Mouse (Mus musculus): Measurements from ENCODE around the gene Stra6.

Gene Stra6

GRCm38 (mm10) chr9:58095977-58096376, 32.4 kb downstream of the Stra6 start:
- no peak for DNase-seq (ENCODE audit: low spot score)

GRCm38 (mm10) chr9:58096629-58097301, 33.2 kb downstream of the Stra6 start:
- no peak for DNase-seq (ENCODE audit: low spot score)

- no peak for DNase-seq (ENCODE audit: low spot score)
Observed at GRCm38 (mm10) chr9:58099836-58100565, 36.4 kb downstream of the Stra6 start.

GRCm38 (mm10) chr9:58102013-58102412, 38.4 kb downstream of the Stra6 start:
- no peak for DNase-seq (ENCODE audit: low spot score)

GRCm38 (mm10) chr9:58103647-58104046, 40.1 kb downstream of the Stra6 start:
- no peak for DNase-seq (ENCODE audit: low spot score)

- DNase-seq (ENCODE audit: low spot score): no peak
Observed at GRCm38 (mm10) chr9:58105595-58106169, 42.1 kb downstream of the Stra6 start.

GRCm38 (mm10) chr9:58107494-58107893, 43.9 kb downstream of the Stra6 start:
- no peak for DNase-seq (ENCODE audit: low spot score)

- no peak for DNase-seq (ENCODE audit: low spot score)
Observed at GRCm38 (mm10) chr9:58110787-58111186, 47.2 kb downstream of the Stra6 start.

GRCm38 (mm10) chr9:58111431-58111830, 47.8 kb downstream of the Stra6 start:
- DNase-seq (ENCODE audit: low spot score): no peak

GRCm38 (mm10) chr9:58112321-58112751, 48.7 kb downstream of the Stra6 start:
- DNase-seq (ENCODE audit: low spot score): no peak

- no peak for DNase-seq (ENCODE audit: low spot score)
Observed at GRCm38 (mm10) chr9:58112866-58113278, 49.3 kb downstream of the Stra6 start.

- no peak for DNase-seq (ENCODE audit: low spot score)
Observed at GRCm38 (mm10) chr9:58113279-58113884, 49.8 kb downstream of the Stra6 start.

- no peak for DNase-seq (ENCODE audit: low spot score)
Observed at GRCm38 (mm10) chr9:58114019-58114418, 50.4 kb downstream of the Stra6 start.

- no peak for DNase-seq (ENCODE audit: low spot score)
Observed at GRCm38 (mm10) chr9:58115297-58115925, 51.8 kb downstream of the Stra6 start.

GRCm38 (mm10) chr9:58116024-58116651, 52.5 kb downstream of the Stra6 start:
- DNase-seq (ENCODE audit: low spot score): no peak

GRCm38 (mm10) chr9:58118671-58119070, 55.1 kb downstream of the Stra6 start, which contains the start of gene Ccdc33:
Gene Ccdc33, minus strand, starts transcription at chr9:58118823.
- DNase-seq (ENCODE audit: low spot score): no peak

GRCm38 (mm10) chr9:58125085-58125484, 61.5 kb downstream of the Stra6 start:
- DNase-seq (ENCODE audit: low spot score): no peak

GRCm38 (mm10) chr9:58125811-58126210, 62.2 kb downstream of the Stra6 start:
- DNase-seq (ENCODE audit: low spot score): no peak

- DNase-seq (ENCODE audit: low spot score): no peak
Observed at GRCm38 (mm10) chr9:58128926-58129413, 65.4 kb downstream of the Stra6 start.

GRCm38 (mm10) chr9:58129508-58129907, 65.9 kb downstream of the Stra6 start:
- DNase-seq (ENCODE audit: low spot score): no peak

- no peak for DNase-seq (ENCODE audit: low spot score)
Observed at GRCm38 (mm10) chr9:58130909-58131308, 67.3 kb downstream of the Stra6 start.

GRCm38 (mm10) chr9:58131735-58132134, 68.1 kb downstream of the Stra6 start:
- DNase-seq (ENCODE audit: low spot score): no peak

All from testis, postnatal 14 days (tissue).